Mouse (Mus musculus) adrenal gland (tissue): ENCODE measurements at regions not wholly inside any gene's neighbourhood (a gene's known extent, or its start where the extent isn't known, plus 50 kb on each side); places are given as distances from the start of the nearest gene placed in this dataset.

ENCODE experiments used
- intact Hi-C: fragments of 180-260 bp; cut with DNase I; formaldehyde crosslinking; loops from one replicate; pipeline ENCODE4 v1.15.1; 2025

DNA sequence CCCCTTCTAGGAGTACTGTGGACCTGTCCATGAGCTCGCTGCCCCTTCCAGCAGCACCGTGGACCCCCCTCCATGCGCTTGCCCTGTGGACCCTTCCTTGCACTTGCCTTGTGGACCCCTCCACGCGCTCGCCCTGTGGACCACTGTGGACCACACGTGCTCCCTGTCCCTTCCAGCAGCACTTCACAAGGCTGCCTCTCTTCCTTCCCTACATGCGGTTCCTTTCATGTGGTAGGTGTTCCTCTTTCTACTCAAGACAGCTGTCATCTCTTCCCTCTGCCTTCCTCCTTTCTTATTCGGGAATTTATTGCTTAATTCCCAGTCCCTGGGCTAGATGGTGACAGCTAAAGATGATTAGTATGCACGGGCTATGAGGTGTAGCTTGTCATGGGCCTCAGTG lies 101.2 kb upstream of the Chrm2 start:
- intact Hi-C loops, result no loop called here

DNA sequence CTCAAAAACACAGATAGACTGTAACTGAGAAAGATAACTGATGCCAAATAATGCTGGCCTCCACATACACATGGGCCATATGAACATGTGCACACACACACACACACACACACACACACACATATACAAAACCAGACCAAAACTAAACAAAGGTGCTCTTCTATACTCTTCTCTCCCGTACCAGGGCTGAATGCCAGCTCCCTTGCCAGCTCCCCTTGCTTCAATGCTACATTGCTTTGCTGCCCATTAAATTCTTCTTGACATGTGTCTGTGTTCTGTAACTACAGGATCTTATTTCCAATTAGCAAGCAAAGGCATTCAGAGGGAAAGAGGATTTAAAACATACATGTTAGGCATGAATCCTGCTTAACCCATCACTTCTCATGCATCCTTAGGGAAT lies 74.3 kb upstream of the Chrm2 start:
- intact Hi-C loops, result no loop called here
